ENCODE assay signal across 23 mouse cellular contexts in genomic region chr14:121822997-121823396, GRCm38 (mm10). TPM values are rescaled to one million over a fixed set of nuclear protein-coding genes. Genes with fewer than 3 reads are reported as not detected.
DNase-seq lines count a peak whose midpoint lies in the region; ATAC-seq lines count a peak whose summit lies in the region.
"Had no signal": no experiment of that assay in that cellular context is flagged by ENCODE, and none has a peak within 500 bp of the region (broad histone marks: within the 10 kb centered on the region; RNA-seq: fewer than 3 reads in every experiment).

No protein-coding gene starts in this region.

- peak; percentile 36; the same call in 1 of the 2 replicates for ATAC-seq in common myeloid progenitor, adult 5-6 weeks (replicated peaks; ENCODE audit: low read depth, poor library complexity, severe bottlenecking)
- ATAC-seq in intestine, embryonic 15.5 days: no peak
- ATAC-seq: forebrain, postnatal 0 days had no signal

- H3K9ac ChIP-seq in intestine, embryonic 15.5 days: no peak overlapping the region
- H3K9ac ChIP-seq: embryonic facial prominence, embryonic 15.5 days; forebrain, postnatal 0 days; heart, embryonic 15.5 days; limb, embryonic 13.5 days; liver, embryonic 13.5 days; lung, embryonic 14.5 days; neural tube, embryonic 13.5 days; stomach, embryonic 15.5 days had no signal

- H3K36me3 ChIP-seq in intestine, embryonic 15.5 days: no peaks in the 10 kb centered on the region
- H3K36me3 ChIP-seq: embryonic facial prominence, embryonic 15.5 days; forebrain, embryonic 10.5 days; heart, embryonic 15.5 days; hindbrain, embryonic 10.5 days; limb, embryonic 13.5 days; liver, embryonic 13.5 days; neural tube, embryonic 13.5 days; stomach, embryonic 15.5 days had no signal

- no peak overlapping the region for H3K4me3 ChIP-seq in intestine, embryonic 15.5 days (replicated peaks)
- H3K4me3 ChIP-seq: embryonic facial prominence, embryonic 15.5 days; forebrain, embryonic 10.5 days; heart, embryonic 15.5 days; hindbrain, embryonic 10.5 days; limb, embryonic 13.5 days; liver, embryonic 13.5 days; neural tube, embryonic 13.5 days; stomach, embryonic 15.5 days had no signal

- no peak overlapping the region for H3K4me2 ChIP-seq in intestine, embryonic 15.5 days (replicated peaks)
- H3K4me2 ChIP-seq: embryonic facial prominence, embryonic 15.5 days; heart, embryonic 15.5 days; limb, embryonic 13.5 days; liver, embryonic 13.5 days; lung, embryonic 14.5 days; midbrain, embryonic 11.5 days; neural tube, embryonic 13.5 days; stomach, embryonic 15.5 days had no signal

- WGBS in intestine, embryonic 15.5 days: 72% methylated on average over 3 of the region's 3 CpGs

- peaks cover 11% of the 10 kb centered on the region for H3K4me1 ChIP-seq in intestine, embryonic 15.5 days (replicated peaks)
- H3K4me1 ChIP-seq: neural tube, embryonic 13.5 days had no signal

- DNase-seq in embryo, embryonic 10.5 days (ENCODE audit: low spot score): peak; percentile 7
- no peak for DNase-seq in embryo, embryonic 9.5 days (ENCODE audit: extremely low spot score)
- DNase-seq in lung, postnatal 14 days: peak; percentile 2
- no peak for DNase-seq in lung, postnatal 4 days
- DNase-seq in cerebellum, adult 9-11 months: no peak
- DNase-seq: adrenal gland, adult 8-10 months; cerebellum, adult 8-10 months; forebrain, postnatal 0 days; gastrocnemius, postnatal 36 days; liver, embryonic 13.5 days; lung, embryonic 14.5 days; thymus, adult 2 months had no signal

- H3K27ac ChIP-seq in intestine, embryonic 15.5 days: no peak overlapping the region
- H3K27ac ChIP-seq: embryonic facial prominence, embryonic 15.5 days; forebrain, embryonic 10.5 days; heart, embryonic 15.5 days; hindbrain, embryonic 10.5 days; limb, embryonic 13.5 days; liver, embryonic 13.5 days; macrophage; neural tube, embryonic 13.5 days; stomach, embryonic 15.5 days had no signal

- no peaks in the 10 kb centered on the region for H3K9me3 ChIP-seq in intestine, embryonic 15.5 days
- H3K9me3 ChIP-seq: embryonic facial prominence, embryonic 15.5 days; forebrain, embryonic 10.5 days; heart, embryonic 15.5 days; hindbrain, embryonic 10.5 days; limb, embryonic 13.5 days; liver, embryonic 13.5 days; neural tube, embryonic 13.5 days; stomach, embryonic 15.5 days had no signal

- H3K27me3 ChIP-seq in intestine, embryonic 15.5 days (replicated peaks): no peaks in the 10 kb centered on the region
- H3K27me3 ChIP-seq: embryonic facial prominence, embryonic 15.5 days; heart, embryonic 15.5 days; limb, embryonic 13.5 days; liver, embryonic 13.5 days; neural tube, embryonic 13.5 days; stomach, embryonic 15.5 days had no signal

RNA-seq across cellular contexts. Expression of gene Dock9, which starts 25.4 kb away (rescaled TPM):
- 5.7 and 6.7 TPM in 2 replicates for total RNA-seq in common myeloid progenitor, adult 5-6 weeks (2017)
- 17.0 and 17.2 TPM in 2 replicates for polyA plus RNA-seq in intestine, embryonic 15.5 days (2015; fragmentation: Nextera tagmentation; extraction: Ambion mirVana)

RNA-seq across cellular contexts. Expression of gene Ubac2, which starts 55.4 kb away (rescaled TPM):
- total RNA-seq in common myeloid progenitor, adult 5-6 weeks (2017): 19.1 and 33.3 TPM in 2 replicates
- 59.3 and 61.1 TPM in 2 replicates for polyA plus RNA-seq in intestine, embryonic 15.5 days (2015; fragmentation: Nextera tagmentation; extraction: Ambion mirVana)

Comparison
In these comparisons a context has a peak if more than half of its experiments do, and no peak if none do; other contexts are left out.
1. DNase-seq: peak in embryo, embryonic 10.5 days (single experiment) and lung, postnatal 14 days (single experiment); none in embryo, embryonic 9.5 days (single experiment), lung, postnatal 4 days (0 of 2) and cerebellum, adult 9-11 months (single experiment).